Mouse (Mus musculus): ENCODE results near the gene Atg101. TPM values are rescaled to one million over a fixed set of nuclear protein-coding genes. Genes with fewer than 3 reads are reported as not detected.

The Atg101 gene
- total RNA-seq (2014; fragmentation: Nextera tagmentation) (14.7 and 18.0 TPM in 2 replicates), total RNA-seq (2017) (31.7 and 42.1 TPM in 2 replicates)

DNA sequence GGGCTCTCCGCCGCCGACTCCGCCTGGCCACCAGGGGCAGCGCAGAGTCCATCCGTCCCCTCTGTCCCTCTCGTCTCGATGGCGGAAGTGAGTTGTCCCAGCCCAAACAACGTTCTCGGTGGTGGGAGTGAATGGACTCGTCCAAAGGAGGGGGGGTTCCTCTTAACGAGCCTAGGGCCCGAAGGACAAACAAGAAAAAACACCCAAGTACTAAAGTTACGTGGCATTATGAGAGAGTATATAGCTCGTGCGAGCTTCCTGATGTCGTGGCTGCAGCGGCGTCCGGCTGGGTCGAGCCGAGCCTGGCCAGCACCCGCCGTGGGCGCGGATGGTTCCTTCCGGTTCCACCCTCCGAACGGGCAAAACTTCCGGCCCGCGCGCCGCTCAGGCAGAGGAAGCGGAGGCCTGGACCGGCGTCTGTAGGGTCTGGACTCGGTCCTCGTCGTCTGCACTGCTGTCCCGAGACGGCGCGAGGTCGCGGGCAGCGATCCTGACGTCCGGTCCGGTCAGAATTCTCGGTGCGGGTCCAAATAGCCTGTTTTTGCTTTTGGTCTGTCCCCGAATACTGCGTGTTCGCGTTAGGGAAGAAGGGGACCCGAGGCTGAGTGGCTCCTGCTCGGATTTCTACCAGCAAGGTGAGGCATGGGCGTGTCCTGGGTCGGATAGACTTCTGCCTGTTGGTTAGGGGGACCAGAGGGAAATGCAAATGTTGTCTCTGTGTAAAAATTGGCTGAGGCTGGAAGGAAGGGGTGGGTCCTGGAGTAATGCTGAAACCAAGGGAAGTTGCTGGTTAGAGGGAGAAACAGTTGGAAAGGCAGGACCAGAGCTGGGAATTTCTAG is at the start of gene Atg101:
Gene Atg101 (plus strand): TSS at position 362 of the 840 bp plus-strand sequence.
- ATAC-seq (replicated peaks; ENCODE audit: low FRiP score, low TSS enrichment, poor library complexity, severe bottlenecking), result peak; percentile 95

GRCm38 (mm10) chr15:101234611-101235341 is 49.3 kb upstream of the Atg101 start:
- ATAC-seq (replicated peaks; ENCODE audit: low FRiP score, low TSS enrichment, poor library complexity, severe bottlenecking), result no peak

GRCm38 (mm10) chr15:101235342-101235698 is 48.8 kb upstream of the Atg101 start:
- ATAC-seq (replicated peaks; ENCODE audit: low FRiP score, low TSS enrichment, poor library complexity, severe bottlenecking), result no peak

GRCm38 (mm10) chr15:101235728-101236327 is 48.2 kb upstream of the Atg101 start:
- ATAC-seq (replicated peaks; ENCODE audit: low FRiP score, low TSS enrichment, poor library complexity, severe bottlenecking), result no peak

DNA sequence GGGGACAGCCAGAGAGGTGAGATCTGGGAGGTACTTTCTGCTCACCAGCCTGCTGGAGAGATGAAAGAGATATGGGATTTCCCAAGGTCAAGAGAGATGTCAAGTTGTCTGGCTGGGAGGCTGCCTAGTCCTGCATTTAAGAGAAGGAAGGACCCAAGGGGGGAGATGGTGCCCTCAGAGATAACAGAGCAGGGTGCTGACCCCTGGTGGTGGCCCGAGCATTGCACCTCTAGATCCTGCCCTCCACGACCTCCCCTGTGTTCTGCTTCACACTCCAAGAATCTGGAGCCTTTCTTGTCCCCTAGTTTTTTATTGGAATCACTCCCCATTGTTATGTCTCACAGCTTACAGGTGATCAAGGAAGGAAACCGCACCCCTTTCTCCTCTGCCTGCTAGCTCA is 47.2 kb upstream of the Atg101 start:
- peak; percentile 56; the same call in 1 of the 2 replicates for ATAC-seq (replicated peaks; ENCODE audit: low FRiP score, low TSS enrichment, poor library complexity, severe bottlenecking)

DNA sequence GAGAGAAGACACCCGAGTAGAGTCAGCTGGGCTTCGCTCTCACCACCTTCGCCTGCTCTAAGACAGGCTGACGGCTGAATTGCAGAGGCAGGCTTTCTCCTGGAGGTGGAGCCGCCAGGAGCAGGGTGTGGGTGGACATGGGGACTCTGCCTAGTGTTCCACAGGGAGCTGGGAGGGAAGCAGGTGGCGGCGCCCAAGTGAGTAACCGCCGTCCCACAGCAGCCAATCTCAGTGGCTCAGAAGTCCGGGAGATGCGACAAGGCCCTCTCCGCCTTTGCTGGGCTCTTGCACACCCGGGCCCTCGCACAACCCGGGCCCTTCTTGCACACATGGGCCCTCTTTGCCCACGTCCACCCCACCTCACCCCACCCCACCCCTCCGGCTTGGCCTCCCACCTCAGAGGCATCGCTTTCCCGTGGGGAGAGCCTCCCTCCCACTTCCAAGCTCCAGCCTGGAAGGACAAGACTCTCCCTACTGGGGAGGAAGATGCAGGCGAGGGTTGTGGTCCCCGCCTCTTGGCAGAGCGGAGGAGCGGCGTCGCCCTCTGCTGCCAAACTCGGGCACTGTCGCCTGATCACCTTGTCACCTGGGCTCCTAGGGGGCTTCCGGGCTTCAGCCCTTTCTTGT is 45.1 kb upstream of the Atg101 start:
- 0 out of 2 replicates have a peak, but pooled peaks have one; percentile 42 for ATAC-seq (replicated peaks; ENCODE audit: low FRiP score, low TSS enrichment, poor library complexity, severe bottlenecking)

GRCm38 (mm10) chr15:101239821-101240220 is 44.3 kb upstream of the Atg101 start:
- ATAC-seq (replicated peaks; ENCODE audit: low FRiP score, low TSS enrichment, poor library complexity, severe bottlenecking), result no peak

DNA sequence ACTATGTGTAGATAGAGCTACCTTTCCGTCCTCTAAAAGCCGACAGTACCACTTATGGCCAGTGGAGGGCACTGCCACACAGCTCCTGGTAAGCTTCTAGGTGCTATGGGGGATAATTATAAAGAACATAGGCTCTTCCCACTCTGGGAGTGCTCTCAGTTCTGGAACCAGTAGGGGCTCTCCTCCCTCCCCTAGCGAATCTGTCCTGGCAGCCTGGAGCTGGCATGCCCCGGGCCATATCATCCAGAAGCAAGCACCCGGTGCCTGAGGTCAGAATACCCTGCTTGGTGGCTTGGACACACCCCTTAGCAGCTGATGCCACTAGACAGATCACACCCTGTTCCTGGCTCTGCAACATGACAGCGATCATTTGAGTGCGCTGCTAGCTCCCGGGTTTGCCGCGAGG is 43.3 kb upstream of the Atg101 start:
- ATAC-seq (replicated peaks; ENCODE audit: low FRiP score, low TSS enrichment, poor library complexity, severe bottlenecking), result peak; percentile 93

- ATAC-seq (replicated peaks; ENCODE audit: low FRiP score, low TSS enrichment, poor library complexity, severe bottlenecking), result no peak
These were observed 42.8 kb upstream of the Atg101 start for GRCm38 (mm10) chr15:101241236-101241635.

DNA sequence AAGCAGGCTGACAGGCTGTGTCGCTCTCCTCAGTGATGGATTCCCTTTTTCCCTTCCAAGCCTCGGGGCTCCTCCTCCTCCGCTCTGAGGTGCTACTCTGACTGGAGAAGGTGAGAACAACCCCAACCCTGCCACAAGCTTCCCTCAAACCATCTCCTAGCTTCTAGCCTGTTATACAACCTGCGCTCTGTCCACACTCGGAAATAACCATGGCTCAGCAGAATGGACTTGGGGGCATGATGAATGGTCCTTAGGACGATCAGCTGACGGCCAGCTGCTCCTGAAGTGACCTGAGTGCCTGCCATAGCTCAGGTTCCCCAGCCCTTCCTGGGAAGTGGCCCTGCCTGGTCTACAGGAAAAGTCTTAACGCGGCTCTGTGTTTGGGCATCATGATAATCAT is 42.2 kb upstream of the Atg101 start:
- no peak for ATAC-seq (replicated peaks; ENCODE audit: low FRiP score, low TSS enrichment, poor library complexity, severe bottlenecking)

- ATAC-seq (replicated peaks; ENCODE audit: low FRiP score, low TSS enrichment, poor library complexity, severe bottlenecking), result no peak
These were observed 41.4 kb upstream of the Atg101 start for GRCm38 (mm10) chr15:101242645-101243044.

GRCm38 (mm10) chr15:101244012-101244411 is 40.1 kb upstream of the Atg101 start:
- no peak for ATAC-seq (replicated peaks; ENCODE audit: low FRiP score, low TSS enrichment, poor library complexity, severe bottlenecking)

GRCm38 (mm10) chr15:101246231-101247154 is 37.6 kb upstream of the Atg101 start:
- peak; percentile 100 for ATAC-seq (replicated peaks; ENCODE audit: low FRiP score, low TSS enrichment, poor library complexity, severe bottlenecking)

GRCm38 (mm10) chr15:101247155-101247498 is 36.9 kb upstream of the Atg101 start:
- no peak for ATAC-seq (replicated peaks; ENCODE audit: low FRiP score, low TSS enrichment, poor library complexity, severe bottlenecking)

DNA sequence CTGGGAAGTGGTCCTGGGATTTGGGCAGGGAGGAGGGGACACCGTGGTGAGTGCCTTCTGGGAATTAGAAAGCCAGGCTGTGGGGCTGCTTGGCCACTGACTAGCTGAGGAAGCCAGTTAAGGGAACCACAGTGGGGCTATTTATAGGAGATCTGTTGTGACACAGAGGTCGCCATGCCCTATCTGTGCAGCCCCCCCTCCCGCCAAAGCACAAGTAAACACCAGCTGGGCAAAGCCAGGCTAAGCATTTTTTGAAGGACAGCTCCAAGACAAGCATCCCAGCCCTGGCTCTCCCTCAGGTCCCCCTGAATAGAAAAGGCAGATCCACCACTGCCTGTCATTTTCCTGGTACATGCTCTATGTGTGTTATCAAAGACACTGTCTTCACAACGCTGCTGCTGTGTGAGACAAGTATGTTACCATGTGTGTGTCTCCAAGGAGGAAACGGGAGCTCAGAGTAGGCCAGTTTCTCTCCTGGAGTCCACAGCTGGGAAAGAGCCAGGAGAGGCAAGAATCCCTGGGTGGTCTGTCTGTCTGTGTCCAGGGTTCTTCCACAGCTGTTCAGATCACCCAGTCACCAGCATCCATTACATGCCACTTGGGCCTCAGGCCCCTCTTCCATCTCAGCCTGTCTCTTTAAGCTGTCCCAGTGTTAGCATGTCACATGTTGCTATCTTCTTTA is 35.9 kb upstream of the Atg101 start:
- ATAC-seq (replicated peaks; ENCODE audit: low FRiP score, low TSS enrichment, poor library complexity, severe bottlenecking), result no peak

GRCm38 (mm10) chr15:101250220-101250800 is 33.8 kb upstream of the Atg101 start:
- ATAC-seq (replicated peaks; ENCODE audit: low FRiP score, low TSS enrichment, poor library complexity, severe bottlenecking), result no peak

- no peak for ATAC-seq (replicated peaks; ENCODE audit: low FRiP score, low TSS enrichment, poor library complexity, severe bottlenecking)
These were observed 32.1 kb upstream of the Atg101 start for GRCm38 (mm10) chr15:101251930-101252329.

GRCm38 (mm10) chr15:101252614-101253013 is 31.5 kb upstream of the Atg101 start:
- ATAC-seq (replicated peaks; ENCODE audit: low FRiP score, low TSS enrichment, poor library complexity, severe bottlenecking), result no peak

Data from megakaryocyte-erythroid progenitor cell, adult 5-6 weeks (primary cell).